Mouse (Mus musculus): ENCODE results near the gene Gemin6. TPM values are rescaled to one million over a fixed set of nuclear protein-coding genes. Genes with fewer than 3 reads are reported as not detected.
"Not testable (repeated sequence)": the region's sequence is repeated elsewhere in the genome, so short reads cannot be mapped to it uniquely, and the experiment has no call there.

The Gemin6 gene
- polyA plus RNA-seq, 1 experiment from 2014 or later = 40.7 TPM

- Histone ChIP-seq H3K4me1 (ENCODE audit: control insufficient read depth, insufficient read depth, low read length) (no peaks in the 10 kb centered on the region), H3K27me3 (ENCODE audit: control insufficient read depth, insufficient read depth, low read length) (no peaks in the 10 kb centered on the region), H3K4me2 (replicated peaks; ENCODE audit: low read depth, low read length) (no peak overlapping the region), H3K27ac (ENCODE audit: low read length) (no peak overlapping the region), H3K9me3 (ENCODE audit: control insufficient read depth, low read depth, low read length) (no peaks in the 10 kb centered on the region), H3K4me3 (ENCODE audit: low read depth, low read length) (no peak overlapping the region), H3K36me3 (ENCODE audit: control insufficient read depth, insufficient read depth, low read length) (peaks cover 13% of the 10 kb centered on the region), H3K9ac (replicated peaks; ENCODE audit: low read depth, low read length) (no peak overlapping the region)
- 64% methylated on average over 5 of the region's 5 CpGs for WGBS
- ATAC-seq (ENCODE audit: insufficient number of reproducible peaks, insufficient read depth, low FRiP score, low read depth) = no peak
These were observed 31.2 kb upstream of the Gemin6 start for GRCm38 (mm10) chr17:80193075-80193474.

- Histone ChIP-seq H3K4me2 (replicated peaks; ENCODE audit: low read depth, low read length) (no peak overlapping the region), H3K4me1 (ENCODE audit: control insufficient read depth, insufficient read depth, low read length) (no peaks in the 10 kb centered on the region), H3K27ac (ENCODE audit: low read length) (no peak overlapping the region), H3K4me3 (ENCODE audit: low read depth, low read length) (no peak overlapping the region), H3K9ac (replicated peaks; ENCODE audit: low read depth, low read length) (no peak overlapping the region), H3K36me3 (ENCODE audit: control insufficient read depth, insufficient read depth, low read length) (peaks cover 57% of the 10 kb centered on the region), H3K27me3 (ENCODE audit: control insufficient read depth, insufficient read depth, low read length) (no peaks in the 10 kb centered on the region), H3K9me3 (ENCODE audit: control insufficient read depth, low read depth, low read length) (no peaks in the 10 kb centered on the region)
- ATAC-seq (ENCODE audit: insufficient number of reproducible peaks, insufficient read depth, low FRiP score, low read depth) = 0 out of 2 replicates have a peak, but pooled peaks have one; percentile 10
- 86% methylated on average over 3 of the region's 3 CpGs for WGBS
These were observed 25.0 kb upstream of the Gemin6 start for GRCm38 (mm10) chr17:80199160-80199778.

GRCm38 (mm10) chr17:80205657-80206056, 18.6 kb upstream of the Gemin6 start:
- Histone ChIP-seq H3K36me3 (ENCODE audit: control insufficient read depth, insufficient read depth, low read length) (peaks cover 37% of the 10 kb centered on the region), H3K9ac (replicated peaks; ENCODE audit: low read depth, low read length) (peak overlapping the region; percentile 98), H3K27me3 (ENCODE audit: control insufficient read depth, insufficient read depth, low read length) (no peaks in the 10 kb centered on the region), H3K4me1 (ENCODE audit: control insufficient read depth, insufficient read depth, low read length) (no peaks in the 10 kb centered on the region), H3K4me3 (ENCODE audit: low read depth, low read length) (peak overlapping the region; percentile 98), H3K27ac (ENCODE audit: low read length) (no peak overlapping the region), H3K9me3 (ENCODE audit: control insufficient read depth, low read depth, low read length) (no peaks in the 10 kb centered on the region), H3K4me2 (replicated peaks; ENCODE audit: low read depth, low read length) (peak overlapping the region; percentile 66)
- WGBS = 13% methylated on average over 5 of the region's 5 CpGs
- no peak for ATAC-seq (ENCODE audit: insufficient number of reproducible peaks, insufficient read depth, low FRiP score, low read depth)

GRCm38 (mm10) chr17:80206301-80206670, 18.0 kb upstream of the Gemin6 start:
- H3K9ac ChIP-seq (replicated peaks; ENCODE audit: low read depth, low read length) = peak overlapping the region; percentile 98

GRCm38 (mm10) chr17:80206671-80207581, 17.3 kb upstream of the Gemin6 start, which contains the start of the genes Srsf7 and Ttc39d:
Gene Srsf7 (minus strand): TSS chr17:80207307.
Gene Ttc39d (plus strand): TSS chr17:80207460.
- Histone ChIP-seq H3K9me3 (ENCODE audit: control insufficient read depth, low read depth, low read length) (no peaks in the 10 kb centered on the region), H3K27me3 (ENCODE audit: control insufficient read depth, insufficient read depth, low read length) (no peaks in the 10 kb centered on the region), H3K4me1 (ENCODE audit: control insufficient read depth, insufficient read depth, low read length) (no peaks in the 10 kb centered on the region), H3K27ac (ENCODE audit: low read length) (peak within 1 kb of the TSS; percentile 99), H3K4me2 (replicated peaks; ENCODE audit: low read depth, low read length) (peak within 1 kb of the TSS; percentile 66), H3K9ac (replicated peaks; ENCODE audit: low read depth, low read length) (peak within 1 kb of the TSS; percentile 98), H3K36me3 (ENCODE audit: control insufficient read depth, insufficient read depth, low read length) (peaks cover 27% of the 10 kb centered on the region), H3K4me3 (ENCODE audit: low read depth, low read length) (peak within 1 kb of the TSS; percentile 98)
- under 1% methylated on average over 77 of the region's 95 CpGs for WGBS
- ATAC-seq (ENCODE audit: insufficient number of reproducible peaks, insufficient read depth, low FRiP score, low read depth) = peak; percentile 91

More at GRCm38 (mm10) chr17:80206301-80206670, 18.0 kb upstream of the Gemin6 start:
- H3K4me1 ChIP-seq (ENCODE audit: control insufficient read depth, insufficient read depth, low read length) = no peaks in the 10 kb centered on the region
- WGBS = under 1% methylated on average over 36 of the region's 36 CpGs
- no peaks in the 10 kb centered on the region for H3K9me3 ChIP-seq (ENCODE audit: control insufficient read depth, low read depth, low read length)
- H3K27ac ChIP-seq (ENCODE audit: low read length) = peak overlapping the region; percentile 99
- no peaks in the 10 kb centered on the region for H3K27me3 ChIP-seq (ENCODE audit: control insufficient read depth, insufficient read depth, low read length)
- H3K4me3 ChIP-seq (ENCODE audit: low read depth, low read length) = peak overlapping the region; percentile 98
- ATAC-seq (ENCODE audit: insufficient number of reproducible peaks, insufficient read depth, low FRiP score, low read depth) = peak; percentile 66
- peak overlapping the region; percentile 66 for H3K4me2 ChIP-seq (replicated peaks; ENCODE audit: low read depth, low read length)
- peaks cover 33% of the 10 kb centered on the region for H3K36me3 ChIP-seq (ENCODE audit: control insufficient read depth, insufficient read depth, low read length)

- 93% methylated on average over 4 of the region's 4 CpGs for WGBS
- not testable (repeated sequence) for H3K4me3 ChIP-seq (ENCODE audit: low read depth, low read length); H3K9ac ChIP-seq (replicated peaks; ENCODE audit: low read depth, low read length); H3K4me1 ChIP-seq (ENCODE audit: control insufficient read depth, insufficient read depth, low read length); ATAC-seq (ENCODE audit: insufficient number of reproducible peaks, insufficient read depth, low FRiP score, low read depth); H3K36me3 ChIP-seq (ENCODE audit: control insufficient read depth, insufficient read depth, low read length); H3K9me3 ChIP-seq (ENCODE audit: control insufficient read depth, low read depth, low read length); H3K4me2 ChIP-seq (replicated peaks; ENCODE audit: low read depth, low read length); H3K27me3 ChIP-seq (ENCODE audit: control insufficient read depth, insufficient read depth, low read length); H3K27ac ChIP-seq (ENCODE audit: low read length)
These were observed 10.2 kb upstream of the Gemin6 start for GRCm38 (mm10) chr17:80213998-80214397.

GRCm38 (mm10) chr17:80220131-80220530, 4.1 kb upstream of the Gemin6 start:
- H3K4me1 ChIP-seq (ENCODE audit: control insufficient read depth, insufficient read depth, low read length) = no peaks in the 10 kb centered on the region
- H3K27ac ChIP-seq (ENCODE audit: low read length) = no peak overlapping the region
- H3K36me3 ChIP-seq (ENCODE audit: control insufficient read depth, insufficient read depth, low read length) = no peaks in the 10 kb centered on the region
- H3K27me3 ChIP-seq (ENCODE audit: control insufficient read depth, insufficient read depth, low read length) = no peaks in the 10 kb centered on the region
- ATAC-seq (ENCODE audit: insufficient number of reproducible peaks, insufficient read depth, low FRiP score, low read depth) = no peak
- H3K4me3 ChIP-seq (ENCODE audit: low read depth, low read length) = no peak overlapping the region
- no peak overlapping the region for H3K4me2 ChIP-seq (replicated peaks; ENCODE audit: low read depth, low read length)
- no peak overlapping the region for H3K9ac ChIP-seq (replicated peaks; ENCODE audit: low read depth, low read length)
- H3K9me3 ChIP-seq (ENCODE audit: control insufficient read depth, low read depth, low read length) = no peaks in the 10 kb centered on the region
- 62% methylated on average over 2 of the region's 2 CpGs for WGBS

- Histone ChIP-seq H3K27ac (ENCODE audit: low read length) (no peak overlapping the region), H3K4me2 (replicated peaks; ENCODE audit: low read depth, low read length) (no peak overlapping the region), H3K27me3 (ENCODE audit: control insufficient read depth, insufficient read depth, low read length) (no peaks in the 10 kb centered on the region), H3K9ac (replicated peaks; ENCODE audit: low read depth, low read length) (no peak overlapping the region), H3K36me3 (ENCODE audit: control insufficient read depth, insufficient read depth, low read length) (no peaks in the 10 kb centered on the region), H3K4me1 (ENCODE audit: control insufficient read depth, insufficient read depth, low read length) (no peaks in the 10 kb centered on the region), H3K9me3 (ENCODE audit: control insufficient read depth, low read depth, low read length) (no peaks in the 10 kb centered on the region), H3K4me3 (ENCODE audit: low read depth, low read length) (no peak overlapping the region)
- ATAC-seq (ENCODE audit: insufficient number of reproducible peaks, insufficient read depth, low FRiP score, low read depth) = no peak
- 64% methylated on average over 9 of the region's 9 CpGs for WGBS
These were observed 3.0 kb upstream of the Gemin6 start for GRCm38 (mm10) chr17:80221202-80221601.
